8 mouse cellular contexts compared by ENCODE assay signal in genomic region chr14:87415808-87416721, GRCm38 (mm10). TPM values are rescaled to one million over a fixed set of nuclear protein-coding genes. Genes with fewer than 3 reads are reported as not detected.
A peak's percentile ranks its signal among the peaks of the same experiment; 100 is the strongest.
DNase-seq lines count a peak whose midpoint lies in the region; ATAC-seq lines count a peak whose summit lies in the region.

TSS of gene Tdrd3 (plus strand) at chr14:87416639.

- peak; percentile 96 for DNase-seq in adipocyte (ENCODE audit: low spot score)
- peak; percentile 96 for DNase-seq in embryo, embryonic 10 days (ENCODE audit: low spot score)
- DNase-seq in gastrocnemius, postnatal 10 days: peak; percentile 92
- DNase-seq in induced T-regulatory cell, adult 2 months (ENCODE audit: low read depth): peak; percentile 94
- DNase-seq in left cerebral cortex, adult 9 months (ENCODE audit: low spot score in 2 of 2): peak; percentile 89 to 94
- peak; percentile 91 for DNase-seq in right cerebral cortex, postnatal 14 days
- DNase-seq in urinary bladder, postnatal 36 days (ENCODE audit: low spot score in 2 of 2): peak; percentile 93 to 95

- peak; percentile 81 for ATAC-seq in megakaryocyte progenitor cell, adult 5-6 weeks (replicated peaks; ENCODE audit: poor library complexity)

RNA-seq across cellular contexts. Expression of gene Tdrd3, which starts in this region (rescaled TPM):
- total RNA-seq in gastrocnemius, postnatal 10 days (2021): 10 to 100 TPM; 28.1 to 29.5 TPM
- 32.2 and 46.0 TPM in 2 replicates for total RNA-seq in megakaryocyte progenitor cell, adult 5-6 weeks (2015)
- 29.6 and 38.5 TPM in 2 replicates for total RNA-seq in megakaryocyte progenitor cell, adult 5-6 weeks (2017)

Comparison
In these comparisons a context has a peak if more than half of its experiments do, and no peak if none do; other contexts are left out.
1. Peak in every context shown above with its lines: DNase-seq and ATAC-seq.